Mouse (Mus musculus): ENCODE data around the gene Slc22a23.

Gene Slc22a23

DNA sequence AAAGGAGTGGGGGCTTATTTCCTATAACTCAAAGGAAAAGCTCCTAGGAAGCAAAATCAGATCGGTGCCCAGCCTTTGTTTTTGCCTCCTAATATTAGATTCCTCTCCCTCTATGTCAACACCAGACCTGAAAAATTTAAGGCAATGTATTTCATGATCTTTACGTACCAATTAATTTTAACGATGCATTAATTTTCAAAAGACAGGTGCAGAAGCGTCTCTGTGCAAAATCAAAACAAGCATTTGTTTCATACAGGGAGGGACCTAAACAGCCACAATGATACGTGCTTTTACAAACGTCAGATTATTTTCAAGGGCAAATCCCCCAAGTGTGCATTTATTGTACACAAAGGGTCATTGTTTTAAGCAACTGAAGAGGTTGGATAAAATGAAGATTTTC is 212.1 kb downstream of the Slc22a23 start:
- no peak for DNase-seq (ENCODE audit: low spot score)

- no peak for DNase-seq (ENCODE audit: low spot score)
Observed at GRCm38 (mm10) chr13:34132299-34132698, 212.7 kb downstream of the Slc22a23 start.

- no peak for DNase-seq (ENCODE audit: low spot score)
Observed at GRCm38 (mm10) chr13:34131708-34132060, 213.3 kb downstream of the Slc22a23 start.

DNA sequence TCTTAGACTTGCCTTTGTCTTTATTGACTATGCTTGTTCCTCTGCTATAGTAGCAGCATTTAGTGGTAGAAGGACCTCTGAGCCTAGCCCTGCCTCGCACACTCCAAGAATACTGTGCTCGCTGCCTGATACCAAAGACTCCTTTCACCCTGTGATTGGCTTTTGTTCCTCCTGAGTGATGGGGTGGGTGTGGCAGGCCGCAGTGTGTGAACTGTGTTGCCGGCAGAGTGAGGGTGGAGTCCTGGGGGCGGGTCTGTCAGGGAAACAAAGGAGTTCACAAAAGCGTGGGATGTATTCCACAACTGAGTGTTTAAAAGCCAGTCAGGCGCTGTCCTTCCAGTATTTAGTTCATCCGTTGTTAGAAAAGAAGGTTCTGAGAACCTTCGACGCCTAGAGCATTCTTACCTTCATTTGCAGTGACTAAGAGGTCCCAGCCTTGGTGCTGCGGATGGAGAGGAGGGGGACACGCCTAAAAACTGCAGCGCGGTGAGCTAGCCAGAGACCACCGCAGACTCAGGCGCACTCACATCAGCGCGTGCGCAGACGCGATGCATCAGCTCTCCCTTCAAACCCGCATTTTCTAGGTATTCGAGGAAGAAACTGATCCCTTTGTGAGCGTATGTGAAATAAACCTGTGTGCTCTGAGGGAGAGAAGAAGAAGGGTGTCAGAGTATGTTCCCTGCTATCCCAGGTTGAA is 213.8 kb downstream of the Slc22a23 start:
- DNase-seq (ENCODE audit: low spot score), result peak; percentile 12

DNA sequence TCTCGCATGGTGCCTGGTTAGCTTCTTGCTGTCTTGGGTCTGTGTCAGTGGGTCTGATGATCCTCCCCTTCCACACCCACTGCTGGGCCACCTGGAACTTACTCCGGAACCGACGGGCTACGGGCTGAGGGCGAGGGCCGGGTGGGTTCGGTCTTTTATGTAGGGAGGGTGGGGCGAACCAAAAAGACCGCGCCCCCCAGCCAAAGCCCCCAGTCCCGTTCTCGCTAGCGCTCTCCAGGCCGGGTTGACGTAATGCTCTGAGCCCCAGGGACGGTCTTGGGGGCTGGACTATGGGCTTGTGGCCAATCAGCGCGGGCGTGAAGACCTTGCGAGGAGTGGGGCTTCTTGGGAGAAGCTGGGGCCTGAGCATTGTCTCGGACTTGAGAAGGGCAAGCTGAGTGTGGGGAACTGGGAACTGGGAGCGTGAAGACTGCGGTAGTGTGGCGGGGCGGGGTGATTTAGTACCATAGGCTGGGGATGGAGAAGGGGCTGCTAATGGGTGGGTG is 214.7 kb downstream of the Slc22a23 start, which contains the start of gene Tubb2b:
Gene Tubb2b, minus strand, starts transcription at position 241 of the 506 bp plus-strand sequence.
- peak; percentile 23 for DNase-seq (ENCODE audit: low spot score)

DNA sequence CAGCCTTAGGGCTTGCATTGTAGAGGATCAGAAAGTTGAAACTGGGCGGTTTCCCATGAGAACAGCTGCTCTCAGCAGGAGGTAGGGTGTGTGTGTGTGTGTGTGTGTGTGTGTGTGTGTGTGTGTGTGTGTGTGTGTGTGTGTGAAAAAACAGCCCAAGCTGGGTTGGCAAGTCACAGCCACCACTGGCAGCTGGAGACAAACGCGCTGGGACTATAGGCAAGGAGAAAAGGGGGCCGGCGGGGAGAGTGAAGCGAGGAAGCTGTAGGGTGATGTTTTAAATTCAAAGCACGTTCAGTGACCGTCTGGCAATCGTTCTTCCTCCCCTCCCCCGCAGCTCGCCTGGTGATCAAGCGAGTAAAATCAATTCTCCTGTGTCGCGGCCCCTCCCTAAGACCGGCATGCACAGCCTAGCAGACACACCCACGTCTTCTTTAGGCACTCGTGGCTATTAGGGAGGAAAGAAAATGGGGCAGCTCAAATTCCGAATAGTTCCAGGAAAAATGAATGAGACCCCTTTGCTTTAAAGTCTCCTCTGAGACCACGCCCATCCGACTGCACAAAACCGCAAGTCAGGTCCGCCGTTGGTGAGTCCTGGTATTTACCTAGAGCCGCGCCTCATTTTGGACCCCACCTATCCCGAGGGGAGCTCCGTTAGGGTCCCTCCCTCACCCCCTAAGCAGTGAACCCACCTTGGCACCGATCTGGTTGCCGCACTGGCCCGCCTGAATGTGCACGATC is 215.3 kb downstream of the Slc22a23 start:
- peak; percentile 11 for DNase-seq (ENCODE audit: low spot score)

Data from testis, postnatal 14 days (tissue).